Mouse (Mus musculus) CH12.LX (cell line): ENCODE measurements around the gene Olfr655. TPM values are rescaled to one million over a fixed set of nuclear protein-coding genes. Genes with fewer than 3 reads are reported as not detected.

Source experiments
- DNase-seq: peaks from one replicate; pipeline ENCODE4 v3.0.0-alpha.2; 2013; ENCODE audit errors: extremely low read depth
- H3K27ac ChIP-seq: 2 replicates; pipeline ENCODE4 v1.5.1; 2012; ENCODE audit warnings: low read depth, mild to moderate bottlenecking, control low read depth, moderate library complexity; ENCODE audit not compliant: insufficient read depth
- H3K27me3 ChIP-seq: replicated peaks from 2 replicates; pipeline ENCODE3; 2012; ENCODE audit warnings: inconsistent platforms
- H3K36me3 ChIP-seq, 2 experiments: replicated peaks in 1 of 2; 2 replicates each; pipeline versions ENCODE3 to v1.6.1; 2012; ENCODE audit warnings: inconsistent platforms in 1 of 2, low read length in 1 of 2, mild to moderate bottlenecking in 1 of 2, mixed read lengths in 1 of 2, moderate library complexity in 1 of 2; ENCODE audit not compliant: control insufficient read depth in 1 of 2, insufficient read depth in 1 of 2
- H3K4me1 ChIP-seq, 2 experiments: 2 replicates each; pipeline ENCODE4 v1.6.1; 2012; ENCODE audit warnings: inconsistent platforms in 1 of 2, moderate library complexity in 1 of 2; ENCODE audit not compliant: insufficient read depth in 2 of 2, control insufficient read depth in 1 of 2
- H3K4me2 ChIP-seq: 2 replicates; pipeline ENCODE4 v1.6.1; 2012; ENCODE audit warnings: low read depth, mild to moderate bottlenecking, control low read depth; ENCODE audit not compliant: poor library complexity, insufficient read depth, severe bottlenecking
- H3K4me3 ChIP-seq, 3 experiments: fragments of 150-350 bp in 1 of 3; sonication (generic) in 1 of 3; replicated peaks in 1 of 3; 2 replicates each; pipeline versions ENCODE3 to v1.5.1; 2011 to 2012; ENCODE audit warnings: low read depth in 2 of 3, low read length in 2 of 3, mild to moderate bottlenecking in 2 of 3, moderate library complexity in 2 of 3, control low read depth in 1 of 3, improper control_type of control experiment in 1 of 3, inconsistent platforms in 1 of 3, mixed read lengths in 1 of 3; ENCODE audit not compliant: poor library complexity in 1 of 3
- H3K79me2 ChIP-seq: replicated peaks from 2 replicates; pipeline ENCODE4 v1.6.1; 2012; ENCODE audit warnings: mild to moderate bottlenecking, moderate library complexity; ENCODE audit not compliant: control insufficient read depth, poor library complexity, insufficient read depth, severe bottlenecking; ENCODE audit errors: extremely low read depth
- H3K9ac ChIP-seq: 2 replicates; pipeline ENCODE4 v1.6.1; 2012; ENCODE audit warnings: low read depth, mild to moderate bottlenecking, control low read depth, moderate library complexity; ENCODE audit not compliant: insufficient read depth
- H3K9me3 ChIP-seq: replicated peaks from 2 replicates; pipeline ENCODE3; 2012; ENCODE audit warnings: low read length, inconsistent platforms, mixed read lengths
- BHLHE40 ChIP-seq: IDR thresholded peaks from 2 replicates; pipeline ENCODE4 v1.6.1; 2011; ENCODE audit warnings: mild to moderate bottlenecking, low read depth, low read length, improper control_type of control experiment
- CHD1 ChIP-seq: IDR thresholded peaks from 2 replicates; pipeline ENCODE4 v1.6.1; 2012; ENCODE audit warnings: low read depth, low read length, improper control_type of control experiment, inconsistent platforms
- CHD2 ChIP-seq: IDR thresholded peaks from 2 replicates; pipeline ENCODE4 v1.6.1; 2011; ENCODE audit warnings: low read length, improper control_type of control experiment
- E2F4 ChIP-seq: IDR thresholded peaks from 2 replicates; pipeline ENCODE4 v1.6.1; 2011; ENCODE audit warnings: low read depth, low read length, improper control_type of control experiment; ENCODE audit not compliant: insufficient replicate concordance
- ETS1 ChIP-seq: conservative IDR thresholded peaks from 2 replicates; pipeline ENCODE4 v1.6.1; 2012; ENCODE audit warnings: low read depth, mild to moderate bottlenecking, inconsistent platforms, low read length, improper control_type of control experiment, moderate library complexity
- GABPA ChIP-seq: IDR thresholded peaks from 2 replicates; pipeline ENCODE4 v1.6.1; 2012; ENCODE audit warnings: low read depth, low read length, improper control_type of control experiment, inconsistent platforms; ENCODE audit not compliant: insufficient replicate concordance
- KAT2A ChIP-seq: IDR thresholded peaks from 2 replicates; pipeline ENCODE4 v1.6.1; 2012; ENCODE audit warnings: low read length, improper control_type of control experiment, inconsistent platforms; ENCODE audit not compliant: insufficient replicate concordance
- MEF2A ChIP-seq: IDR thresholded peaks from 2 replicates; pipeline ENCODE4 v1.6.1; 2014; ENCODE audit warnings: low read depth, mild to moderate bottlenecking, inconsistent platforms, low read length, improper control_type of control experiment, borderline replicate concordance
- MYC ChIP-seq: IDR thresholded peaks from 2 replicates; pipeline ENCODE4 v1.6.1; 2011; ENCODE audit warnings: low read depth, mild to moderate bottlenecking, improper control_type of control experiment, low read length
- NRF1 ChIP-seq: IDR thresholded peaks from 2 replicates; pipeline ENCODE4 v1.6.1; 2014; ENCODE audit warnings: low read depth, mild to moderate bottlenecking, inconsistent platforms, low read length, improper control_type of control experiment, moderate library complexity
- POLR2AphosphoS2 ChIP-seq: IDR thresholded peaks from 2 replicates; pipeline ENCODE4 v1.6.1; 2011; ENCODE audit warnings: low read depth, low read length, improper control_type of control experiment
- RAD21 ChIP-seq: IDR thresholded peaks from 2 replicates; pipeline ENCODE4 v1.6.1; 2011; ENCODE audit warnings: low read depth, mild to moderate bottlenecking, low read length, improper control_type of control experiment, moderate library complexity
- RCOR1 ChIP-seq: conservative IDR thresholded peaks from 2 replicates; pipeline ENCODE4 v1.6.1; 2012; ENCODE audit warnings: low read depth, mild to moderate bottlenecking, inconsistent platforms, low read length, improper control_type of control experiment
- UBTF ChIP-seq: IDR thresholded peaks from 2 replicates; pipeline ENCODE4 v1.6.1; 2012; ENCODE audit warnings: low read depth, mild to moderate bottlenecking, inconsistent platforms, low read length, improper control_type of control experiment, moderate library complexity
- USF1 ChIP-seq: IDR thresholded peaks from 2 replicates; pipeline ENCODE4 v1.6.1; 2014; ENCODE audit warnings: low read depth, mild to moderate bottlenecking, inconsistent platforms, low read length, improper control_type of control experiment
- USF2 ChIP-seq: conservative IDR thresholded peaks from 2 replicates; pipeline ENCODE4 v1.6.1; 2011; ENCODE audit warnings: low read depth, low read length, improper control_type of control experiment
- ZC3H11A ChIP-seq: IDR thresholded peaks from 2 replicates; pipeline ENCODE4 v1.6.1; 2012; ENCODE audit warnings: low read depth, mild to moderate bottlenecking, inconsistent platforms, low read length, improper control_type of control experiment
- ZKSCAN1 ChIP-seq: IDR thresholded peaks from 2 replicates; pipeline ENCODE4 v1.6.1; 2012; ENCODE audit warnings: low read depth, inconsistent platforms, low read length, improper control_type of control experiment, borderline replicate concordance
- ZMIZ1 ChIP-seq: IDR thresholded peaks from 2 replicates; pipeline ENCODE4 v1.6.1; 2012; ENCODE audit warnings: low read depth, mild to moderate bottlenecking, inconsistent platforms, low read length, improper control_type of control experiment
- ZNF384 ChIP-seq: IDR thresholded peaks from 2 replicates; pipeline ENCODE4 v1.6.1; 2012; ENCODE audit warnings: low read depth, low read length, improper control_type of control experiment, inconsistent platforms
- dilution Hi-C: fragments of 300-500 bp; cut with MboI; formaldehyde crosslinking; loops from 2 replicates; pipeline ENCODE4 v1.14.3; 2020; ENCODE audit warnings: low sequenced_read_pairs; ENCODE audit not compliant: extremely low pct_unique_long_range_greater_than_20kb, extremely low pct_ligation_motif_present
- in situ Hi-C: fragments of 300-500 bp; cut with MboI; formaldehyde crosslinking; loops from 3 replicates; pipeline ENCODE4 v1.14.3; 2019; ENCODE audit warnings: low sequenced_read_pairs, low pct_ligation_motif_present, low pct_unique_long_range_greater_than_20kb, mixed read lengths
- polyA plus RNA-seq: library from polyadenylated mRNA; unstranded; fragments of >175 nt; gene quantifications from 2 replicates; pipeline ENCODE4 v1.2.1, GENCODE M21; 2012; ENCODE audit warnings: low read depth; ENCODE audit not compliant: insufficient read length
- total RNA-seq, 2 experiments: library from RNA; depleted of rRNA; stranded (reverse); fragments of 300-350 nt in 1 of 2; fragments of >200 nt in 1 of 2; gene quantifications; 2 replicates each; pipeline ENCODE4 v1.2.3; 2012 to 2014

Gene Olfr655
- total and polyA plus RNA-seq, 3 experiments = 0.80 TPM; not detected in 2

DNA sequence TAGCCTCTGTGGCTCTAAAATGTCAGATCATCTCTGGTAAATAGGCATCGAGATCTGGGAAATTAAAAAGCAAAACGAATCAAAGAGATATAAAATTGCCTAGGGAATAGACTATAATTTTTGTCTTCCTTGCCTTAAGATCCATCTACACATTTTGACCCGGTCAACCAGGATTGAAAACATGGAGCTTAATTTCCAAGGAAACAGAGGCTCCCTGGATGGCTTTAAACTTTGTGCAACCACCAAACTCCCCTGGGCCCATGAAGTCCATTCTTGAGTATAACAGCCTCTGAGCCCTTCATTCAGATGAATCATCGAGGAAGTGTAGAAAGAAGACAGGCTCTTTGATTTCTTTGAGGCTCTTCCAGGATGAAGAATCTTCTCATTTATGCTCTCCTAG, 12.1 kb upstream of the Olfr655 start, which contains the start of gene Olfr656:
Gene Olfr656 (plus strand): TSS at position 301 of the 400 bp plus-strand sequence.
- no peaks in the 10 kb centered on the region for H3K79me2 ChIP-seq
- no peaks in the 10 kb centered on the region for H3K36me3 ChIP-seq
- H3K4me1 ChIP-seq = peaks cover 0 to 6% of the 10 kb centered on the region in 2 experiments; a peak in 2 of 4 replicates
- TF ChIP-seq USF2 (no peak), CHD1 (no peak), RAD21 (no peak), UBTF (no peak), MYC (no peak), E2F4 (no peak), POLR2AphosphoS2 (no peak), MEF2A (no peak), ZMIZ1 (no peak), USF1 (no peak), RCOR1 (no peak), ZNF384 (no peak), NRF1 (no peak), ETS1 (no peak), ZKSCAN1 (no peak), BHLHE40 (no peak), CHD2 (no peak), ZC3H11A (no peak)
- in situ Hi-C loops (no loop called here), dilution Hi-C loops (no loop called here)
- H3K27ac ChIP-seq = no peak within 1 kb of the TSS
- H3K27me3 ChIP-seq = no peaks in the 10 kb centered on the region
- no peak for DNase-seq
- H3K4me2 ChIP-seq = no peak within 1 kb of the TSS
- H3K4me3 ChIP-seq = no peak within 1 kb of the TSS
- H3K9me3 ChIP-seq = no peaks in the 10 kb centered on the region
- no peak within 1 kb of the TSS for H3K9ac ChIP-seq

DNA sequence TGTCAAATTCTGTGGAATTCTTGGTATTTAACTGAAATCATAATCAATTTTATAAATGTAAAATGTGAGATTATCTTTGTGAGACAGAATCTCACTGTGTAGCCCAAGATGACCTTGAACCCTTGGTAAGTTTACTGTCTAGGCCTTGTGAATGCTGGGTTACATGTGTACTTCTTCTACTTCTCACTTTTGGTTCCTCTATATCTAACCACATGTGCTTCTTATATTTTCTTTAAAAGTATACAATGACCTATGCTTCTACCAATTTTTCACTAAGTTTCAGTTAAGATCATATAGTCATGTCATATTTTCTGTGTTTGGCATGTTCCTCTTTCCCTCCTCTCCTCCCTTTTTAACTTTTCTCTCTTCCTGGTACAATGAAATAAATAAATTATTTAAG, 3.1 kb upstream of the Olfr655 start:
- H3K36me3 ChIP-seq = no peaks in the 10 kb centered on the region
- H3K9ac ChIP-seq = no peak overlapping the region
- DNase-seq = no peak
- no peak overlapping the region for H3K27ac ChIP-seq
- H3K9me3 ChIP-seq = no peaks in the 10 kb centered on the region
- no peaks in the 10 kb centered on the region for H3K27me3 ChIP-seq
- dilution Hi-C loops (no loop called here), in situ Hi-C loops (no loop called here)
- H3K79me2 ChIP-seq = no peaks in the 10 kb centered on the region
- TF ChIP-seq MEF2A (no peak), RCOR1 (no peak), E2F4 (no peak), RAD21 (no peak), NRF1 (no peak), USF2 (no peak), GABPA (no peak), UBTF (no peak), KAT2A (no peak)
- H3K4me3 ChIP-seq = no peak overlapping the region
- H3K4me1 ChIP-seq = no peaks in the 10 kb centered on the region
- H3K4me2 ChIP-seq = no peak overlapping the region
